Mouse (Mus musculus) T-cell, adult 2 months (primary cell): ENCODE results near the gene Gramd1b.

Experiments used
- DNase-seq: peaks from one replicate; pipeline ENCODE4 v3.0.0; 2022; ENCODE audit warnings: low spot score

Gene Gramd1b

GRCm38 (mm10) chr9:40423427-40423867 is 107.7 kb downstream of the Gramd1b start:
- DNase-seq, result peak; percentile 67

- no peak for DNase-seq
Observed at GRCm38 (mm10) chr9:40422368-40423057, 108.7 kb downstream of the Gramd1b start.

- no peak for DNase-seq
Observed at GRCm38 (mm10) chr9:40420652-40421335, 110.4 kb downstream of the Gramd1b start.

GRCm38 (mm10) chr9:40418803-40419202 is 112.4 kb downstream of the Gramd1b start:
- no peak for DNase-seq

- DNase-seq, result no peak
Observed at GRCm38 (mm10) chr9:40416150-40416549, 115.0 kb downstream of the Gramd1b start.

- DNase-seq, result peak; percentile 75
Observed at GRCm38 (mm10) chr9:40414904-40415766, 116.0 kb downstream of the Gramd1b start.

GRCm38 (mm10) chr9:40414498-40414903 is 116.7 kb downstream of the Gramd1b start:
- peak; percentile 26 for DNase-seq

- DNase-seq, result no peak
Observed at GRCm38 (mm10) chr9:40413601-40414000, 117.6 kb downstream of the Gramd1b start.

- no peak for DNase-seq
Observed at GRCm38 (mm10) chr9:40412931-40413330, 118.3 kb downstream of the Gramd1b start.

GRCm38 (mm10) chr9:40412246-40412645 is 118.9 kb downstream of the Gramd1b start:
- no peak for DNase-seq

- no peak for DNase-seq
Observed at GRCm38 (mm10) chr9:40410895-40411294, 120.3 kb downstream of the Gramd1b start.

GRCm38 (mm10) chr9:40409071-40409470 is 122.1 kb downstream of the Gramd1b start:
- no peak for DNase-seq

GRCm38 (mm10) chr9:40408415-40408814 is 122.8 kb downstream of the Gramd1b start:
- DNase-seq, result no peak

- no peak for DNase-seq
Observed at GRCm38 (mm10) chr9:40407876-40408275, 123.3 kb downstream of the Gramd1b start.

- DNase-seq, result no peak
Observed at GRCm38 (mm10) chr9:40405804-40406203, 125.4 kb downstream of the Gramd1b start.

- no peak for DNase-seq
Observed at GRCm38 (mm10) chr9:40405263-40405662, 125.9 kb downstream of the Gramd1b start.

- DNase-seq, result no peak
Observed at GRCm38 (mm10) chr9:40404637-40405036, 126.5 kb downstream of the Gramd1b start.

- DNase-seq, result no peak
Observed at GRCm38 (mm10) chr9:40403750-40404149, 127.4 kb downstream of the Gramd1b start.

- no peak for DNase-seq
Observed at GRCm38 (mm10) chr9:40401818-40402217, 129.4 kb downstream of the Gramd1b start.

- no peak for DNase-seq
Observed at GRCm38 (mm10) chr9:40400854-40401253, 130.3 kb downstream of the Gramd1b start.

- DNase-seq, result no peak
Observed at GRCm38 (mm10) chr9:40400171-40400570, 131.0 kb downstream of the Gramd1b start.

GRCm38 (mm10) chr9:40399359-40399932 is 131.7 kb downstream of the Gramd1b start:
- DNase-seq, result no peak
